Mouse (Mus musculus) 3T3-L1 (cell line): ENCODE data around the gene Syn1.

Experiments used
- DNase-seq: peaks from one replicate; pipeline ENCODE4 v3.0.0-alpha.2; 2015; ENCODE audit warnings: low read depth, low spot score

Gene Syn1

DNA sequence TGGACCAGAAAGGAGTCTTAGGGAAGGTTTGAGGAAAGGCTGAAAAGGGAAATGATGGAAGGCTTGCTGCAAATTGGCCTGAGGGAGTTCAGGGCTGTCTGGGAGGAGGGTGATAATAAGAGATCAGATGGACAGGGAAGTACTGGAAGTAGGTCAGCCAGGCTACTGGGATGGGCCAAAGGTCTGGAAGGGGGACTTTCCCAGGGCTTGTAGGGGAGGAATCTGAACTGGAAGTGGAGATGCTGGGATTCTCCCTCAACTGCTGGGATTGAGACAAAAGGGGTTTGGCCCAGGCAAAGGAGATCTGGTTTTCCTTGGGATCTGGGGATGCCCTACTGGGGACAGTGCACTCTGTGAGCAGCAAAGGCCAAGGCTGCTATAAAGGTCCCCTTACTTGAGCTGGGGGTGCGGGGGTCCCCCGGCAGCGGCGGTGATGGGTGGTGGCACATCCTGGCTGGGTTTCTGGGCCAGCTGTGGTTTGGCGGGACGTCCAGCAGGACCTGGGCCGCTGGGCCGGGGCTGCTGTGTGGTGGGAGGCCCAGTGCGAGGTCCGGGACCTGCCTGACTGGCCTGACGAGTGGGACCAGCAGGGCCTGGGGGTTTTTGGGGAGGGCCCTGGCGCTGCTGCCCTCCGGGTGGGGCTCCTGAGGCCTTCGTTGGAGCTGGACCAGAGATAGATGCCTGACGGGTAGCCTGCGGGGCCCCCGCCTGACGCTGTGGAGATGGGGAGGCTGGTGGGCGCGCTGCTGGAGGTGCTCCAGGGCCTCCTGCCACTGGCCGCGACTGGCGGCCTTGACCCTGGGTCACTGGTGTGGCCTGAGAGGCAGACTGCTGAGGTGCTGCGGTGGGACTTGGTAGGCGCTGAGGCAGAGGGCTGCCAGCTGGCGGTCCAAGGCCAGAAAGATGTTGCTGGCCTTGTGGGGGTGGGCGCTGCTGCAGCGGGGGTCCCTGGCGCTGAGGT, 58.4 kb downstream of the Syn1 start:
- DNase-seq = peak; percentile 59

DNA sequence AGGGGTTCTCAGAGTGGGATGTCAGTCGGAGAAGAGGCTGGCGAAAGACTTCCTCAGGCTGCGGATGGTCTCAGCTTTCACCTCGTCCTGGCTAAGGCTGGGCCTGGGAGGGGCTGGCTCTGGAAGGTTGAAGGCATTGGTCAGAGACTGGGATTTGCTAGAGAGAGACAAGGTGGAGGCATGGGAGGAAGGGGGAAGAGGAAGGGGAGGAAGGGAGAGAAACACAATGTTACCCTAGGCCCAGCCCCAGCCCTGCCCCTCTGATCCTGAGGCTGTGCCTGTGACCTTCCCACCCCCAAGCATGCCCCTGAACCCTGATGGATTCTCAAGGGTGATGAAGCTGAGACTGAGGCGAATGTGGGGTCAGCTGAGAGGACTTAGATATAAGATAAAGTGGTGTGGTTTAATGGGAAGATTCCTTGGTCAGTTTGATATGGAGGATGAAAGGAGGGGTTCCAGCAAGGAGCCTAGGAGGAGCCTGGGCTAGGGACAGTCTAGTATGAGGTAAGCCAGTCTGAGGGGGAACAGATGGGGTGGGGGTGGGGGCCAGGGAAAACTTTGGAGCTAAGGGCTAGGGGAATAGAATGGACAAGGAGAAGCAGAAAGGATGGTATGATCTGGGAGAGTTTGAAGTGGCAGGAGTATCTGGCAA, 59.2 kb downstream of the Syn1 start:
- DNase-seq = no peak

DNA sequence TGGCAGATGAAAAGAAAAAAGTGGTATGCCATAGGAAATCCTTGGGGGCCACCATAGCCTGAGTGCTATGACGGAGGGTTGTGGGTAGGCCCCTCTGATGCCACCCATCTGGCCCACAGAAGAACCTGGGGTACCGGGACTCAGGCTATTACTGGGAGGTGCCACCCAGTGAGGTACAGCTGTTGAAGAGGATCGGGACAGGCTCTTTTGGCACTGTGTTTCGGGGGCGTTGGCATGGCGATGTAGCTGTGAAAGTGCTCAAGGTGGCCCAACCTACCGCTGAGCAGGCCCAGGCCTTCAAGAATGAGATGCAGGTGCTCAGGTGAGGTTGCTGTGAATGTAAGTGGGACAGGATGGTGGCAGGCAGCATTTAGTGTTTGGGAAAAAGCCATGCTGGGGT, 67.0 kb downstream of the Syn1 start:
- DNase-seq = no peak

DNA sequence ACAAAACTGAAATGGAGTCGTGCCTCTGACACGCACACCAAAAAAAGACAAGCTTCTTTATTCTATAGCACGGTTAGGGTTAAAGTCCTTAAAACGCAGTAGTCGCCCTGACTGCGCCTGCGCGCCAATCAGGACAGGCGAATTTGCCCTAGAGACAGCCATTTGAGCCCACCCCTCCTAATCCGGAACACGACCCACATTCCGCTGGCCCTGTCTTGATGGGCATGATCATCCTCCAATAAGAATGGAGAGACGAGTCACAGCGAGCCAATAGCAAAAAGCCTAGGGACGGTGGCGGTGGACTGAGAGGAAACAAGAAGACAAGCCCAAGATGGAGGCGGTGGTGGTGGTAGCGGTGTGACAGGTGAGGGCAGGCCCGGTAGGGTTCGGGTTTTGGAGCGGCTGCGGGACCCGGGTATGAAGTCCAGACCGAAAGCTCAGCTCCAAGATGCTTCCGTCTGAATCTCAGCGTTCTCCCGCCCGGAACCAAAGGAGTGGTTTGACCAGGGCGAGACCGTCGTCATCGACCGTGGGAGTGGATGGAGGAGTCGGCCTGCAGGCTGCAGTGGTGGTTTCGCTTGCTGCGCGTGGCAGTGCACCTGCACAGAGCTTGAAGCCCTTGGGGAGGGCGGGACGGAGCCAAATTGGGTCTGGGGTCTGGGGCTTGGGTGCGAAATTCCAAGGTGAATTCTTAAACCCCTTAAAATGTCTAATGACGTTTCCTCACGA, 72.4 kb downstream of the Syn1 start:
- DNase-seq = peak; percentile 98

DNA sequence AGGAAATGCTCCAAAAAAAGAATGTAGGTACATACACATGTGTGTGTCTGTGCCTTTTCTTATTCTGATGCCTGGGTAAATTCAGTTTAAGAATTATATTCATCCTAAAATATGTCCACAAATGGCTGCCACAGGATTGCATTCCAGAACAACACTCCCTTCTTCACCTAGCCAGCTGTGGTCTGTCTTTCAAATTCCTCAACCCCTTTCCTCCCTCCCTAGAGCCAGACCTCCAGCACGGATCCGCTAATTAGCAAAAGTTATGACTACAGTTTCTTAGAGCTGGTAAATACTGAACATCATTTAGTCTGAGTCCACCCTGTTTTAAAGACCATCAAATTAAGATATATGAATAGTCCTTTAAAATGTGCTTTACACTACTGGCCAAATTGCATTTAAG, 73.0 kb downstream of the Syn1 start:
- no peak for DNase-seq

DNA sequence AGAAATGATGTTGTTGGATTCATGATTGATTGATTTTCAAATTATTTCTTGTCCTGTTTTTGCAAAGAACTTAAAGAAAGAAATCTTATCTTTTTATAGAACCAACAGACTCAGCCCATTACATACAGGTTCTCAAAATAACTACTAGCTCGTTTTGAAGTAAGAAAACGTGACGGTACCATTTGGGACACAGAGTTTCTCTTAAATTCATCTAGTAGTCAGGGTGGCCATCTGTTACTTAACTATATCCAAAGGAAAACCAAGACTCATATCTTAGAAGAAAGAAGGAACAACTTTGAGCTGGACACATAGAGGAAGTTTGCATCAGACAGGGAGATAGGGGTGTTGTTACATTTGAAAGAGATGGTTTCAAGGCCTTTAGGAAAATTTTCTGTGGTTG, 73.6 kb downstream of the Syn1 start:
- no peak for DNase-seq

DNA sequence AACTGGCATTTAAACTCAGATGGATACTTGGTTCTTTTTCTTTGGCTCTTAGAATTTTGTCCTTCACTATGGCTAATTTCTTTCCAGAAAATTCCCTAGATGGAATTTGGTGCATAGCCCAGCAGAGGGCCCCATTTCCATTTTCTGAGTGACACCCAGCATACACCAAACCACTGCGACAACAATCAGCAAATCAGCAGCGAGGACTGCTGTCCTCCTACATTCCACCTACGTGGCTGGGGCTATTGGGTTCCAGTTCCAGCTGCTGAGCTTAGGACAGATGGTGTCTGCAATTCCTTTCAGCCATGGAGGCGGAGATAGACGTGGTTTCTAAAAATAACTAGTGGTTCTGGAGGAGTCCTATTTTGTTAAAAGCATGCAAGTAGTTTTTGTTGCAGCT, 91.9 kb downstream of the Syn1 start:
- DNase-seq = peak; percentile 93

DNA sequence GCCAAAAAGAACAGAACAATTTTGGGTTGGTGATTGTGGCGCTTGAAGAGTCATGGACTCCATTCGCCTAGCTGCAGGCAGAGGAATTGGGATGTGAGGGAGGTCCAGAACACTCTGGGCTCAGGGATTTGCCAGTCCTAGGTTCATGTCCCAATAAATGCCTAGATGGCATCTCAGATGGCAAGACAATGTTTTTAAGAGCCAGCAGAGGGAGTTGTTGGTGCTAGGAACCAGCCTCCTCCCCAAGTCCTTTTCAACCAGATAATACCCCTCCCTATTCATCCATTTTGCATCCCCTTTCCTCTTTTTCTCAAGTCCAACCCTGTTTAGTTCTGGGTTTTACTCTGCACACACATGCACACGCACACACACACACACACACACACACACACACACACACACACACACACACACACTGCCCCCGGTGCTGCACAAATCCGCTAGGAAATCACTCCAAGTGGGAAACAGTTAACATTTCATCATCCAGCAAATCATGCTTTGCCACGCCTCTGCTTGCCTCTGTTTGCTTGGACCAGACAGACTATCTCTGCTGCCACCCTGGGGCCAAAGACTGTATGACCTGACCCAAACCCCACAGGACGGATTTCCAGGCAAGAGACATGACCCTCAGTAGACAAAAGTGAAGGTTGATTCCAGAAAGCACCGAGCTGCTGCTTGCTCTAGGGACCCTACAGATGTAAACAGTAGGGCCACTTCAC, 100.9 kb downstream of the Syn1 start:
- peak; percentile 89 for DNase-seq

DNA sequence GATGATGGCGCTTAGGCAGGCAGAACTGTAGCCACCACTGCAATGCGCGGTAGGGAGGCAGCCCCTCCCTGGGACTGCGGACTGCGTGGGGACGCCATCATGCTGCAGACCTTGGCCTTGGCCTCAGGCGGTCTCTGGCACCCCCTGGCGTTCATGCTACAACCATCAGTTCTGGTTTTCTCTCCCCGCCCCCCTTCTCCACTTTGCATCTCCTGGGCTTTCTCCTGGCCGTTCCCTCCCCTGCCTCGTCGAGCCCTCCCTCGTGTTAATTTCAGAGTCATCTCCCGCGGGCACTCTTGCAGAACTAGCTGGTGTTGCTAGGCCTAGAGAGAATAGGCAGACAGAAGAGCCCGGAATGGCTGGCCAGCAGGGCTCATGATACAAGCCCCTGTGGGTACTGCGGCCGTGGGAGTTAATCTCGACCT, 101.6 kb downstream of the Syn1 start:
- DNase-seq = peak; percentile 87

DNA sequence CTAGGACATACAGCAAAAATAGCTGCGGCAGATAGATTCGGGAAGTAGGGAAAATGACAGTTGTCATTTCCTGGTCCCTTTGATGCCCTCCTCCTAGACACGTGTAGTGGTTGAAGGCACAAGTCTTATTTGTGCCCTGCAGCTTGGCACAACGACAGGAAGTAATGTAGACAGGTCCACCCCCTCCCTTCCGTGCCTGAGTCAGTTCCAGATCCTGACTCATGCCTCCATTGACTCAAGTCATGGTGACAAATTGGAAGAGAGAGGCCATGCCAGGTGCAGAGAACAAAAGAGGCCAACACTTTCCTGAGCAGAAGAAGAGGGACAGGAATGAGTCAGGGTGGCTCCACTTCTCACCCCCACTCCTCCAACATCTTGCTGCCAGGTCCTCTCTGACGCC, 103.8 kb downstream of the Syn1 start:
- peak; percentile 79 for DNase-seq
